Comparison of ENCODE assay signal across 8 mouse cellular contexts in genomic region chr5:123144746-123145590, GRCm38 (mm10). TPM values are rescaled to one million over a fixed set of nuclear protein-coding genes. Genes with fewer than 3 reads are reported as not detected.
A peak's percentile ranks its signal among the peaks of the same experiment; 100 is the strongest.
DNase-seq lines count a peak whose midpoint lies in the region; ATAC-seq and TF ChIP-seq lines count a peak whose summit lies in the region.

No protein-coding gene starts in this region.

- 41% methylated on average over 20 of the region's 20 CpGs for WGBS in embryonic facial prominence, embryonic 11.5 days
- WGBS in intestine, embryonic 16.5 days, result 31% methylated on average over 20 of the region's 20 CpGs
- 39% methylated on average over 20 of the region's 20 CpGs for WGBS in midbrain, embryonic 15.5 days

- H3K4me1 ChIP-seq in embryonic facial prominence, embryonic 11.5 days (ENCODE audit: control insufficient read depth, insufficient read depth, low read length), result peaks cover 7% of the 10 kb centered on the region
- peaks cover 30% of the 10 kb centered on the region for H3K4me1 ChIP-seq in intestine, embryonic 16.5 days (ENCODE audit: control insufficient read depth, insufficient read depth, low read length)
- peaks cover 57% of the 10 kb centered on the region for H3K4me1 ChIP-seq in midbrain, embryonic 15.5 days

- peak overlapping the region; percentile 76 for H3K4me3 ChIP-seq in layer of hippocampus, adult 2 months
- peak overlapping the region; percentile 98 for H3K4me3 ChIP-seq in embryonic facial prominence, embryonic 11.5 days (ENCODE audit: low read depth, low read length)
- H3K4me3 ChIP-seq in intestine, embryonic 16.5 days (ENCODE audit: low read length), result peak overlapping the region; percentile 88
- H3K4me3 ChIP-seq in midbrain, embryonic 15.5 days, result peak overlapping the region; percentile 94

- H3K27ac ChIP-seq in layer of hippocampus, adult 2 months, result no peak overlapping the region
- no peak overlapping the region for H3K27ac ChIP-seq in embryonic facial prominence, embryonic 11.5 days (replicated peaks; ENCODE audit: low read depth, low read length)
- H3K27ac ChIP-seq in intestine, embryonic 16.5 days (ENCODE audit: low read length), result no peak overlapping the region
- no peak overlapping the region for H3K27ac ChIP-seq in midbrain, embryonic 15.5 days

- no peak overlapping the region for H3K9ac ChIP-seq in embryonic facial prominence, embryonic 11.5 days (replicated peaks; ENCODE audit: low read length)
- peak overlapping the region; percentile 99 for H3K9ac ChIP-seq in intestine, embryonic 16.5 days (ENCODE audit: low read depth, low read length)
- H3K9ac ChIP-seq in midbrain, embryonic 15.5 days, result peak overlapping the region; percentile 99

- no peak for TF ChIP-seq CTCF in layer of hippocampus, adult 2 months (conservative IDR thresholded peaks at IDR 0.05)

- ATAC-seq in embryonic facial prominence, embryonic 11.5 days (replicated peaks; ENCODE audit: insufficient number of reproducible peaks, low FRiP score, low TSS enrichment, low read depth), result no peak
- no peak for ATAC-seq in intestine, embryonic 16.5 days
- ATAC-seq in midbrain, embryonic 15.5 days (replicated peaks), result no peak

- DNase-seq in layer of hippocampus, adult 2 months (ENCODE audit: low spot score in 2 of 2), result no peak
- DNase-seq in layer of hippocampus, adult 9-11 months, result no peak
- DNase-seq in embryonic facial prominence, embryonic 11.5 days (ENCODE audit: low spot score), result no peak
- no peak for DNase-seq in right cerebral cortex, adult 18-20 months
- DNase-seq in kidney, postnatal 10 days, result no peak
- no peak for DNase-seq in urinary bladder, postnatal 14 days (ENCODE audit: low spot score)

- no peaks in the 10 kb centered on the region for H3K9me3 ChIP-seq in embryonic facial prominence, embryonic 11.5 days (replicated peaks; ENCODE audit: control insufficient read depth, low read length)
- no peaks in the 10 kb centered on the region for H3K9me3 ChIP-seq in intestine, embryonic 16.5 days (ENCODE audit: control insufficient read depth, low read length)
- H3K9me3 ChIP-seq in midbrain, embryonic 15.5 days, result no peaks in the 10 kb centered on the region

- H3K4me2 ChIP-seq in embryonic facial prominence, embryonic 11.5 days (ENCODE audit: low read depth, low read length), result peak overlapping the region; percentile 99
- peak overlapping the region; percentile 92 for H3K4me2 ChIP-seq in intestine, embryonic 16.5 days (ENCODE audit: low read depth, low read length)
- peak overlapping the region; percentile 99 for H3K4me2 ChIP-seq in midbrain, embryonic 15.5 days

- H3K27me3 ChIP-seq in embryonic facial prominence, embryonic 11.5 days (ENCODE audit: control insufficient read depth, insufficient read depth, low read length), result no peaks in the 10 kb centered on the region
- H3K27me3 ChIP-seq in intestine, embryonic 16.5 days (replicated peaks; ENCODE audit: control insufficient read depth, insufficient read depth, low read length), result no peaks in the 10 kb centered on the region
- H3K27me3 ChIP-seq in midbrain, embryonic 15.5 days (replicated peaks), result no peaks in the 10 kb centered on the region

- H3K36me3 ChIP-seq in embryonic facial prominence, embryonic 11.5 days (replicated peaks; ENCODE audit: control insufficient read depth, insufficient read depth, low read depth, low read length), result peaks cover 10% of the 10 kb centered on the region; the same call in 1 of the 2 replicates
- H3K36me3 ChIP-seq in intestine, embryonic 16.5 days (ENCODE audit: control insufficient read depth, insufficient read depth, low read length), result peaks cover 13% of the 10 kb centered on the region
- H3K36me3 ChIP-seq in midbrain, embryonic 15.5 days (replicated peaks), result peaks cover 14% of the 10 kb centered on the region

RNA-seq across cellular contexts. Expression of gene Setd1b, which starts 3.0 kb away (rescaled TPM):
- total RNA-seq in layer of hippocampus, adult 2 months (2021), result 10 to 100 TPM; 31.2 to 39.4 TPM
- 9.6 and 9.8 TPM in 2 replicates for polyA plus RNA-seq in embryonic facial prominence, embryonic 11.5 days (2014; fragmentation: Nextera tagmentation; extraction: Ambion mirVana)
- polyA plus RNA-seq in intestine, embryonic 16.5 days (2015; fragmentation: Nextera tagmentation; extraction: Ambion mirVana), result 6.6 and 6.9 TPM in 2 replicates
- 12.2 TPM in 2 replicates for polyA plus RNA-seq in midbrain, embryonic 15.5 days (2015; fragmentation: Nextera tagmentation; extraction: Ambion mirVana)

RNA-seq across cellular contexts. Expression of gene Rhof, which starts 12.5 kb away (rescaled TPM):
- 10 to 100 TPM; 43.3 to 46.3 TPM for total RNA-seq in layer of hippocampus, adult 2 months (2021)
- 1.6 and 2.0 TPM in 2 replicates for polyA plus RNA-seq in embryonic facial prominence, embryonic 11.5 days (2014; fragmentation: Nextera tagmentation; extraction: Ambion mirVana)
- polyA plus RNA-seq in intestine, embryonic 16.5 days (2015; fragmentation: Nextera tagmentation; extraction: Ambion mirVana), result 2.5 and 2.8 TPM in 2 replicates
- 12.2 and 13.4 TPM in 2 replicates for polyA plus RNA-seq in midbrain, embryonic 15.5 days (2015; fragmentation: Nextera tagmentation; extraction: Ambion mirVana)

RNA-seq across cellular contexts. Expression of gene Psmd9, which starts 24.2 kb away (rescaled TPM):
- 10 to 100 TPM; 27.8 to 30.4 TPM for total RNA-seq in layer of hippocampus, adult 2 months (2021)
- 74.0 and 75.3 TPM in 2 replicates for polyA plus RNA-seq in embryonic facial prominence, embryonic 11.5 days (2014; fragmentation: Nextera tagmentation; extraction: Ambion mirVana)
- polyA plus RNA-seq in intestine, embryonic 16.5 days (2015; fragmentation: Nextera tagmentation; extraction: Ambion mirVana), result 64.3 and 66.3 TPM in 2 replicates
- 71.5 and 73.4 TPM in 2 replicates for polyA plus RNA-seq in midbrain, embryonic 15.5 days (2015; fragmentation: Nextera tagmentation; extraction: Ambion mirVana)

RNA-seq across cellular contexts. Expression of gene Hpd, which starts 37.6 kb away (rescaled TPM):
- total RNA-seq in layer of hippocampus, adult 2 months (2021), result not detected
- polyA plus RNA-seq in embryonic facial prominence, embryonic 11.5 days (2014; fragmentation: Nextera tagmentation; extraction: Ambion mirVana), result not detected in 2 replicates
- 9.0 and 9.9 TPM in 2 replicates for polyA plus RNA-seq in intestine, embryonic 16.5 days (2015; fragmentation: Nextera tagmentation; extraction: Ambion mirVana)
- not detected in 2 replicates for polyA plus RNA-seq in midbrain, embryonic 15.5 days (2015; fragmentation: Nextera tagmentation; extraction: Ambion mirVana)
